Mouse (Mus musculus) thymus, postnatal 10 days (tissue): ENCODE results near the gene Spata21.

ENCODE experiments used
- DNase-seq, 2 experiments: peaks; one replicate each; pipeline ENCODE4 v3.0.0; 2021; ENCODE audit warnings: low spot score in 2 of 2

Gene Spata21

GRCm38 (mm10) chr4:141074109-141074508, 14.0 kb upstream of the Spata21 start:
- DNase-seq: no peak

- DNase-seq: no peak
Observed at GRCm38 (mm10) chr4:141076761-141077506, 11.2 kb upstream of the Spata21 start.

GRCm38 (mm10) chr4:141077681-141078509, 10.2 kb upstream of the Spata21 start, which contains the start of gene Necap2:
Gene Necap2, minus strand, starts transcription at chr4:141078357.
- peak; percentile 93 to 98 for DNase-seq

- DNase-seq: no peak
Observed at GRCm38 (mm10) chr4:141078510-141079137, 9.5 kb upstream of the Spata21 start.

GRCm38 (mm10) chr4:141086862-141087261, 1.3 kb upstream of the Spata21 start:
- DNase-seq: no peak

GRCm38 (mm10) chr4:141088714-141089113, 581 bp downstream of the Spata21 start:
- no peak for DNase-seq

GRCm38 (mm10) chr4:141095016-141095415, 6.9 kb downstream of the Spata21 start:
- no peak for DNase-seq

- DNase-seq: no peak
Observed at GRCm38 (mm10) chr4:141096710-141097109, 8.6 kb downstream of the Spata21 start.

GRCm38 (mm10) chr4:141098935-141099334, 10.8 kb downstream of the Spata21 start:
- no peak for DNase-seq

GRCm38 (mm10) chr4:141099956-141100355, 11.8 kb downstream of the Spata21 start:
- no peak for DNase-seq

GRCm38 (mm10) chr4:141101291-141101690, 13.2 kb downstream of the Spata21 start:
- no peak for DNase-seq

GRCm38 (mm10) chr4:141101855-141102254, 13.7 kb downstream of the Spata21 start:
- no peak for DNase-seq

- DNase-seq: no peak
Observed at GRCm38 (mm10) chr4:141106526-141107183, 18.5 kb downstream of the Spata21 start.

- no peak for DNase-seq
Observed at GRCm38 (mm10) chr4:141108196-141108732, 20.1 kb downstream of the Spata21 start.

- DNase-seq: no peak
Observed at GRCm38 (mm10) chr4:141113831-141114230, 25.7 kb downstream of the Spata21 start.

GRCm38 (mm10) chr4:141114521-141114981, 26.4 kb downstream of the Spata21 start:
- DNase-seq: no peak

GRCm38 (mm10) chr4:141115398-141115797, 27.3 kb downstream of the Spata21 start:
- DNase-seq: no peak

GRCm38 (mm10) chr4:141118691-141119090, 30.6 kb downstream of the Spata21 start:
- no peak for DNase-seq

- peak; percentile 38 to 75 for DNase-seq
Observed at GRCm38 (mm10) chr4:141120700-141121099, 32.6 kb downstream of the Spata21 start.

GRCm38 (mm10) chr4:141122663-141123062, 34.5 kb downstream of the Spata21 start:
- no peak for DNase-seq

- DNase-seq: no peak
Observed at GRCm38 (mm10) chr4:141123065-141123464, 34.9 kb downstream of the Spata21 start.
